Mouse (Mus musculus) G1E (cell line): ENCODE results near the gene Ripor2. TPM values are rescaled to one million over a fixed set of nuclear protein-coding genes. Genes with fewer than 3 reads are reported as not detected.

ENCODE experiments used
- ATAC-seq: 2 replicates; pipeline ENCODE4 v1.8.0; 2016; ENCODE audit warnings: mild to moderate bottlenecking; ENCODE audit not compliant: insufficient number of reproducible peaks, poor library complexity, low FRiP score, severe bottlenecking; ENCODE audit errors: extremely low read depth
- DNase-seq: peaks from one replicate; pipeline ENCODE4 v3.0.0; 2012; ENCODE audit warnings: low spot score
- H3K27me3 ChIP-seq: 2 replicates; pipeline ENCODE4 v1.6.1; 2012; ENCODE audit warnings: mild to moderate bottlenecking, low read length, inconsistent platforms; ENCODE audit not compliant: insufficient read depth
- H3K36me3 ChIP-seq: replicated peaks from 2 replicates; pipeline ENCODE3; 2012; ENCODE audit warnings: mild to moderate bottlenecking, inconsistent platforms
- H3K4me1 ChIP-seq: 2 replicates; pipeline ENCODE4 v1.6.1; 2012; ENCODE audit warnings: low read depth, low read length, inconsistent platforms, mixed read lengths; ENCODE audit not compliant: insufficient read depth
- H3K4me3 ChIP-seq: 2 replicates; pipeline ENCODE4 v1.5.1; 2012; ENCODE audit warnings: low read depth, mild to moderate bottlenecking, inconsistent platforms, low read length, moderate library complexity, mixed read lengths
- H3K9me3 ChIP-seq: replicated peaks from 2 replicates; pipeline ENCODE4 v1.6.1; 2012; ENCODE audit warnings: inconsistent platforms
- CTCF ChIP-seq: IDR thresholded peaks from 2 replicates; pipeline ENCODE4 v1.5.1; 2012; ENCODE audit warnings: low read depth, low read length, inconsistent platforms, mixed read lengths
- GATA1 ChIP-seq: IDR thresholded peaks from 2 replicates; pipeline ENCODE4 v1.6.1; 2012; ENCODE audit warnings: borderline replicate concordance, low read length, inconsistent platforms, mixed read lengths
- GATA2 ChIP-seq: IDR thresholded peaks from 2 replicates; pipeline ENCODE4 v1.6.1; 2012; ENCODE audit warnings: low read depth, low read length, inconsistent platforms, borderline replicate concordance
- POLR2AphosphoS5 ChIP-seq: IDR thresholded peaks from 2 replicates; pipeline ENCODE4 v1.6.1; 2012; ENCODE audit warnings: low read depth, low read length, inconsistent platforms; ENCODE audit not compliant: insufficient replicate concordance
- TAL1 ChIP-seq: conservative IDR thresholded peaks from 2 replicates; pipeline ENCODE4 v1.6.1; 2012; ENCODE audit warnings: low read depth, low read length, inconsistent platforms, mixed read lengths
- polyA plus RNA-seq: library from polyadenylated mRNA; stranded (reverse); fragments of >175 nt; gene quantifications from 2 replicates; pipeline ENCODE4 v1.2.3, GENCODE M21; 2012
- total RNA-seq, 2 experiments: library from RNA; stranded (forward) in 1 of 2; stranded (reverse) in 1 of 2; fragments of 200-1000 nt in 1 of 2; fragments of >200 nt in 1 of 2; fragmentation: Nextera tagmentation in 1 of 2; gene quantifications; 2 replicates each; pipeline ENCODE4 v1.2.3; 2014 to 2017

Ripor2 gene
- total and polyA plus RNA-seq, 3 experiments: 0.27 TPM; not detected in 2

DNA sequence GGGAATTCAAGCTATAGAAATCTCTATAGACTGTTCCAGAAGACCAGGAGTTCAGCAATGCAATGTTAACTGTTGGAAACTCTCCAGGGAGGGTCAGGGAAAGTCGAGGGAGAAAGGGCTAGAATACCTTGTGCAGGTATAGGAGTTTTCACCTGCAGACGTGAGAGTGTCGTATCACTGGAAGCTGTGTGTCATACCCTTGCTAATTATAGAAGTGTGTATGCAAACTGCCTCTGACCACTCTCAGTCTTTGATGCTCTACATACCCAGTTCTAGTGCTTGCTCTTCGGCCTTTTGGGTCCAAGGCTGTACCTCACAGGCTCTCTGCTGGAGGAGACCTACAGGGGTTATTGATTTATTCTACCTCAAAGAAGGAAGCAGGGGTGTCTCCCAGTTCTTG, 46.2 kb downstream of the Ripor2 start:
- no peak overlapping the region for H3K4me3 ChIP-seq
- H3K9me3 ChIP-seq: no peaks in the 10 kb centered on the region
- ATAC-seq (no peak), DNase-seq (no peak)
- TF ChIP-seq CTCF (no peak), GATA2 (no peak), TAL1 (no peak), GATA1 (no peak), POLR2AphosphoS5 (no peak)
- peaks cover 17% of the 10 kb centered on the region for H3K27me3 ChIP-seq
- H3K4me1 ChIP-seq: no peaks in the 10 kb centered on the region
- H3K36me3 ChIP-seq: no peaks in the 10 kb centered on the region

DNA sequence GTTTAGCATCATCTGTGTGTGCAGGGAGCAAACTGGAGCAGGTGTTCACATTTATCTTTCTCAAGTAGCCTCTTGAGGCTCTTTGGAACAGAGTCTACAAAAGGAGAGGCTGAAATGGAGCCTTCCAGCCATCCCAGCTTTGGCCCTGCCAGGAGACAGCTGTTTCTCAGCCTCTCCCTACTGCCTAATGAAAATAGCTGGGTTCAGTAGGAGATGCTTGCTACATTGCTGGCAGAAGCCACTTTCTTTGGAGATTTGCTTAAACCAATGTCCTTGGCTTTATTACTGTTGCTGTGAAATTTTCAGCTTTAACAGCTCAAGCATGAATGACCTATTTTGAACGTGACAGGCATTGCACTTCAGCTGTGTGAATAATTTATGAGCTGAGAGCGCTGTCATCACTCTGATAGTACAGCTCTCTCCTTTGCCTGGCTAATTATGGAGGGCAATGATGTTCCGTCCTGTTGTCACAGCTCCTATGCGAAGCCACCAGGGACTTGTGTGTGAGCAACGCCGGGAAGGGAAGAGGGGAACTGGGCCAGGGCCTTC, 47.2 kb downstream of the Ripor2 start:
- H3K4me1 ChIP-seq: no peaks in the 10 kb centered on the region
- no peak overlapping the region for H3K4me3 ChIP-seq
- H3K27me3 ChIP-seq: peaks cover 17% of the 10 kb centered on the region
- no peaks in the 10 kb centered on the region for H3K9me3 ChIP-seq
- TF ChIP-seq TAL1 (no peak), CTCF (no peak), POLR2AphosphoS5 (no peak), GATA1 (no peak)
- DNase-seq (no peak), ATAC-seq (no peak)
- no peaks in the 10 kb centered on the region for H3K36me3 ChIP-seq

DNA sequence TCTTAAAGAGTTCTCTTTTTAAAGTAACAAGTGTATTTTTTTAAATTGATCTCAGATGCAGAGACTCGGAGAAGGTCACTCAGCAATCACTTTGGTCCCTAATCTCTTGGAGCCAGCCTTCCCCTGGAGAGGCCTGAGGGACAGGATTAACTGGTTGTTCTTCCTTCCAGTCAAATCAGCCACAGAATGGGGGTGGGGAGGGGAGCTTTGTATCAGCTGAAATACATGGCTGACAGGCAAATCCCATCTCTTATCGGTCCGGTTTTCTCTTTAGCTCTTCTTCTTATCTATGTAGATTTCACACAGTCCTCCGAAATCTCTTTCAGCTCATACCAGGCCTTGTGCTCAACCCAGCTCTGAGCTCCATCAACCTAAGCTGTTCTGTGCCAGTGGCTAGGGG, 48.4 kb downstream of the Ripor2 start:
- DNase-seq (no peak), ATAC-seq (no peak)
- Histone ChIP-seq H3K9me3 (no peaks in the 10 kb centered on the region), H3K27me3 (peaks cover 19% of the 10 kb centered on the region), H3K4me3 (no peak overlapping the region), H3K4me1 (no peaks in the 10 kb centered on the region), H3K36me3 (no peaks in the 10 kb centered on the region)
- TF ChIP-seq POLR2AphosphoS5 (no peak), GATA1 (no peak), GATA2 (no peak), TAL1 (no peak), CTCF (no peak)

DNA sequence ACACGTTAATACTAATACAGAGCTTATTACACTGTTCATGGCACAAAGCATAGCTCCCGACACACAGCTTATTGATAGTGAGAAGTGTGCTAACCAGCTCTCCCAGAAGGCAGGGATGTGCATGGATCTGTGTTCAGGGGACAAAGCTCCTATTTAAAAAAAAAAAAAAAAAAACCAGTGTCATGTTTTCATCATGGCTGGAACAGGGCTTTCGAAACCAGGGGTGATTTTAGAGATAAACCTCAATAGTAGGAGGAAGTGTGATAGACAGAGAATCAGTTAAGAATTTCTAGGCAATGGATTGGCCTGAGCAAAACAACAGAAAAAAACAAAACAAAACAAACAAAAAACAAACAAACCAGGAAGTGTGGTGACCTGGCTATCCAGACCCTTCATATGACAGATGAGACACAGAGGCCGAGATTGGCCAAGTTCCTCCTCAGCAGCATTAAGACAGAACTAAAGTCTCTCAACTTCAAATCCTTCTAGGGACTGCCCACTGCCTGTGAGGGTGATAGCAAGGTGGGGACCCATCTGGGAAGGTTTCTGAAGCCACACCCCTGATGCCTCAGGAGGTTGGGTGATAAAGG, 51.1 kb downstream of the Ripor2 start:
- H3K9me3 ChIP-seq: no peaks in the 10 kb centered on the region
- no peak overlapping the region for H3K4me3 ChIP-seq
- TF ChIP-seq CTCF: no peak
- TF ChIP-seq TAL1: no peak
- TF ChIP-seq GATA1: no peak
- no peak for TF ChIP-seq POLR2AphosphoS5
- no peak for TF ChIP-seq GATA2
- no peaks in the 10 kb centered on the region for H3K4me1 ChIP-seq
- no peak for DNase-seq
- H3K36me3 ChIP-seq: no peaks in the 10 kb centered on the region
- ATAC-seq: no peak
- H3K27me3 ChIP-seq: peaks cover 16% of the 10 kb centered on the region

DNA sequence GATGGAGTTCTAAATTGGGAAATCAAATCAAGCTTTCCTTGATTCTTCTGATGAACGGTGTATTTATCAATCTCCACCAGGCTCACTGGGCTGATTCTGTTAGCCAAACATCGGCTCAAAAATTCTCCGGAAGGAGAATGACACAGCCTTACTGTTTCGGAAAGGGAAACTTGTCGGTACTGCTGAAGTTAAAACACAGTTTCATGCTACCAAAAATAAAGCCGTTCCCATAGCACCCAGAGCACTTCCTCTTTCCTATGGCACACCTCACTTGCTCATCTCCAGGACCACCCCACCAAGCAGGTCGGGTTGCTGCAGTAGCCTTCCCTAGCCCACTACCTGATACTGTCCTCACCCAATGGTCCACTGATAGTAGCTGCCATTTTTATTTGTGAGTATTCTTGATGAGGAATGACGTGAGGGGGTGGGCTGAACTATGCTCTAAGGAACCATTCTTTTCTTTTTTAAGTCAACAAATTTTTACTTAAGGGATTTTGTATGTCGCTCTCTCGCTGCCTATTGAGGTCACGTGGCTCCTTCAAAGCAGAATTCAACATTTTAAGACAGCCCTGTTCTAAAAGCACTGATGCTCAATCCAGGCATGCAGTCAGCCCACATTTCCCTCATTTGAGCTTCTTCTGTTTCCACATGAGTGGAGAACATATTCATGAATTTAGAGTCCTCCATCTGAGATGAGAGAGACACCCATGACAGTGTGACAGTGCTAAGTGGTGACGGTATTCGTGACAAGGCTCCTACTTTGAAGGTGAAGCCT, 52.5 kb downstream of the Ripor2 start:
- H3K27me3 ChIP-seq: peaks cover 9% of the 10 kb centered on the region
- no peaks in the 10 kb centered on the region for H3K4me1 ChIP-seq
- H3K36me3 ChIP-seq: no peaks in the 10 kb centered on the region
- no peak overlapping the region for H3K4me3 ChIP-seq
- TF ChIP-seq GATA1 (no peak), TAL1 (no peak), POLR2AphosphoS5 (no peak), CTCF (no peak), GATA2 (no peak)
- no peak for DNase-seq
- no peaks in the 10 kb centered on the region for H3K9me3 ChIP-seq
- no peak for ATAC-seq

DNA sequence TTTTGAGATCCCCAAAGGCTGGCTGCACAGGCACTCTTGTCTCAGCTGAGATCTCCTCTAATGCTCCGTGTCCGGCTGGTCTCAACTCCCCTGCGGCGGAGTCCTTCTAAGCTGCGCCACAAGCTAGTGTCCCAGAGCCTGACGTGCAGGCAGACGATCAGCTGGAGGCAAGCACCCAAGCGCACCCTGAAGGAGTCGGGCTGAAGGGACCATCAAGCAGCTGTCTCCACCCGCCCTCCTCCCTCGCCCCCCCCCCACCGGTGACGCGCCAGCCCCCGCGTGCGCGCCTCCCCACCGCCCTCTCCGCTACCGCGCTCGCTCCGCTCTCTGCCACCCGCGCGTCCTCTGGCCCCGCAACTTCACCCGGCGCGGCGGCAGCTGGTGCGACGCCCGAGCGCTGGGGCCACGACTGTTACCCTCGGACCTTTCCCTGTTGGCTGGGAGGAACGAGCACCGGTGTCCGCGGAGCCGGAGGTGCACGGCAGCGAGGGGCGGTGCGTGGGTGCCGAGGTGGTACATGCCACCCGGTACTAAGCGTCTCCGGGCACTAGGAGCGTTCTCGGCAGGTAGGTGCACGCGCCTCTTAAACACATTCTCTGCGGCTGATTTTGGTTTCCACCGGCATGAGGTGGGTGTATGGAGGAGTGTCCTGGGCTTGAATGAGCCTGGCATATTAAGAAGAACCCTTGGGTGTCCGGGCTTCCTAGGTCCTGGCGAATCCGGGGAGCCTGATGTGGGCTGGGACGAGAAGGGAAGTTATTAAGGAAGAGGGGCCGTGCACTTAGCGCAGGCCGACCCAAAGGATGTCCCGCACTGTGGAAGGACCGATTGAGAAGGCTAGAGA, 56.6 kb downstream of the Ripor2 start:
- no peaks in the 10 kb centered on the region for H3K36me3 ChIP-seq
- H3K4me1 ChIP-seq: no peaks in the 10 kb centered on the region
- ATAC-seq (no peak), DNase-seq (no peak)
- no peak overlapping the region for H3K4me3 ChIP-seq
- no peaks in the 10 kb centered on the region for H3K9me3 ChIP-seq
- 0 out of 2 replicates have a peak, but pooled peaks cover 2% of the 10 kb centered on the region for H3K27me3 ChIP-seq
- TF ChIP-seq TAL1 (no peak), GATA1 (no peak), CTCF (no peak), POLR2AphosphoS5 (no peak), GATA2 (no peak)
